Mouse (Mus musculus): ENCODE data around the gene Znrf1.

DNA sequence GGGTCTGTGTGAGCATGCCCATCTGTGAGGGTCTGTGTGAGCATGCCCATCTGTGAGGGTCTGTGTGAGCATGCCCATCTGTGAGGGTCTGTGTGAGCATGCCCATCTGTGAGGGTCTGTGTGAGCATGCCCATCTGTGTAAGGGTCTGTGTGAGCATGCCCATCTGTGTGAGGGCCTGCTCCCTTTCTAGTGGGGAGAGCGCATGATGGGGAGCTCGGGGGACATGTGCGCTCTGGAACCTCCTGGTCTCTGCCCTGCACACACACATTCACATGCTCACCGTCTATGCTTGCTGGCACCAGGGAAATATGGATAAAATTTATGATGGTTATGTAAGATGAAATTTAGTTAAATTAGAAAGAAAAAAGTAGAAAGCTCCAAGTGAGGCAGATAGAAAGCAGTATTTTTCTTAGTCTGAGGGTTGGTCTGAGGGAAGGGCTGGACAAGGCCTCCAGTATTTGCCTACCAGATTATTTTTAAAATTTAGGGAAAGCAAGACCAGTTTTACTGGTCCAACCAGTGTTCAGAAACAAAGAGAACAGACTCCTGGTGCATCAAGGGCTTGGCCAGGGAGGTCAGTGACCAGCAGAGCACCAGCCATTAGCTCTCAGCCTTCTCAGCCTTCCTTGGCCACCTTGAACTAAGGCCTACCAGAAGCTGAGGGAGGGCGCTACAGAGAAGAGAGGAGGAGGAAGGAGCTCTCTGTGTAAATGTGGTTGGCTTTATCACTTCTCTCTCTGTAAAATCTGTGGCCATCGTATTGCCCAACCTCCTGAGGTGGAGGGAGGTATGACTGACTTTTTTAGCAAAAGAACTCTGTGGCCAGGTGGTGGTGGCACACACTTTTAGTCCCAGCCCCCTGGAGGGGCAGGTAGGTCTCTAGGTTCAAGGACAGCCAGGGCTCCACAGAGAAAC lies 79.1 kb downstream of the Znrf1 start:
- TF ChIP-seq POLR2A (IDR thresholded peaks at IDR 0.05; ENCODE audit: low read depth, low read length) (no peak), CTCF (IDR thresholded peaks at IDR 0.05; ENCODE audit: extremely low read depth, insufficient read depth, insufficient read length, insufficient replicate concordance) (no peak)
